Mouse (Mus musculus): Measurements from ENCODE around the gene Alg12.

Gene Alg12

GRCm38 (mm10) chr15:88854969-88855830 is 36.1 kb upstream of the Alg12 start:
- no peak for DNase-seq (ENCODE audit: low read depth, low spot score)

GRCm38 (mm10) chr15:88854119-88854968 is 35.2 kb upstream of the Alg12 start:
- DNase-seq (ENCODE audit: low read depth, low spot score) = no peak

- DNase-seq (ENCODE audit: low read depth, low spot score) = no peak
Measured at GRCm38 (mm10) chr15:88853106-88853505, 34.0 kb upstream of the Alg12 start.

- no peak for DNase-seq (ENCODE audit: low read depth, low spot score)
Measured at GRCm38 (mm10) chr15:88851507-88852149, 32.5 kb upstream of the Alg12 start.

GRCm38 (mm10) chr15:88851076-88851475 is 32.0 kb upstream of the Alg12 start:
- DNase-seq (ENCODE audit: low read depth, low spot score) = no peak

- DNase-seq (ENCODE audit: low read depth, low spot score) = no peak
Measured at GRCm38 (mm10) chr15:88850146-88850826, 31.2 kb upstream of the Alg12 start.

- DNase-seq (ENCODE audit: low read depth, low spot score) = no peak
Measured at GRCm38 (mm10) chr15:88849621-88850020, 30.5 kb upstream of the Alg12 start.

- DNase-seq (ENCODE audit: low read depth, low spot score) = no peak
Measured at GRCm38 (mm10) chr15:88848661-88849060, 29.5 kb upstream of the Alg12 start.

- DNase-seq (ENCODE audit: low read depth, low spot score) = no peak
Measured at GRCm38 (mm10) chr15:88844966-88845365, 25.8 kb upstream of the Alg12 start.

- no peak for DNase-seq (ENCODE audit: low read depth, low spot score)
Measured at GRCm38 (mm10) chr15:88843486-88844097, 24.5 kb upstream of the Alg12 start.

- no peak for DNase-seq (ENCODE audit: low read depth, low spot score)
Measured at GRCm38 (mm10) chr15:88842300-88842673, 23.2 kb upstream of the Alg12 start.

- DNase-seq (ENCODE audit: low read depth, low spot score) = no peak
Measured at GRCm38 (mm10) chr15:88841580-88842299, 22.6 kb upstream of the Alg12 start.

- DNase-seq (ENCODE audit: low read depth, low spot score) = no peak
Measured at GRCm38 (mm10) chr15:88841160-88841559, 22.0 kb upstream of the Alg12 start.

- no peak for DNase-seq (ENCODE audit: low read depth, low spot score)
Measured at GRCm38 (mm10) chr15:88840126-88840525, 21.0 kb upstream of the Alg12 start.

- no peak for DNase-seq (ENCODE audit: low read depth, low spot score)
Measured at GRCm38 (mm10) chr15:88839271-88839670, 20.2 kb upstream of the Alg12 start.

- DNase-seq (ENCODE audit: low read depth, low spot score) = no peak
Measured at GRCm38 (mm10) chr15:88837977-88838376, 18.9 kb upstream of the Alg12 start.

- peak; percentile 84 for DNase-seq (ENCODE audit: low read depth, low spot score)
Measured at GRCm38 (mm10) chr15:88837199-88837932, 18.2 kb upstream of the Alg12 start.

- DNase-seq (ENCODE audit: low read depth, low spot score) = no peak
Measured at GRCm38 (mm10) chr15:88836571-88836970, 17.5 kb upstream of the Alg12 start.

GRCm38 (mm10) chr15:88836031-88836430 is 16.9 kb upstream of the Alg12 start:
- no peak for DNase-seq (ENCODE audit: low read depth, low spot score)

- DNase-seq (ENCODE audit: low read depth, low spot score) = no peak
Measured at GRCm38 (mm10) chr15:88832536-88832935, 13.4 kb upstream of the Alg12 start.

Measured in WW6 (cell line).